Mouse (Mus musculus) large intestine, adult 2 months (tissue): ENCODE data around the gene Rimbp2. TPM values are rescaled to one million over a fixed set of nuclear protein-coding genes. Genes with fewer than 3 reads are reported as not detected.

ENCODE experiments used
- polyA plus RNA-seq: library from polyadenylated mRNA; depleted of rRNA; stranded (reverse); fragments of >200 nt; gene quantifications from 2 replicates; pipeline ENCODE4 v1.2.3, GENCODE M21; 2012; rRNA removed

Gene Rimbp2
- polyA plus RNA-seq, 1 experiment: 1.1 TPM

Other genes with a start within 250 kb of the Rimbp2 start
- gene Stx2, start 55.1 kb upstream of the Rimbp2 start, polyA plus RNA-seq: 8.9 TPM in 2 replicates
- gene Ran, start 66.6 kb upstream of the Rimbp2 start, polyA plus RNA-seq: 82.9 and 97.4 TPM in 2 replicates
- gene Adgrd1, start 143.3 kb upstream of the Rimbp2 start, polyA plus RNA-seq: 8.0 and 11.0 TPM in 2 replicates